Mouse (Mus musculus): ENCODE measurements around the gene Atp9a.

- TF ChIP-seq KAT2A (conservative IDR thresholded peaks at IDR 0.05; ENCODE audit: low read depth, low read length) = no peak
- no peak for TF ChIP-seq NRF1 (IDR thresholded peaks at IDR 0.05; ENCODE audit: insufficient read depth, low read depth, low read length, poor library complexity, severe bottlenecking)
- peak in 2 of 3 experiments; percentile 5 to 17; a peak in 2 of 6 replicates for TF ChIP-seq CTCF (IDR thresholded peaks at IDR 0.05 in 2 of 3, conservative IDR thresholded peaks at IDR 0.05 in 1 of 3; ENCODE audit: control insufficient read depth in 1 of 3, insufficient read depth in 1 of 3, low read depth in 2 of 3, low read length in 3 of 3, poor library complexity in 1 of 3, severe bottlenecking in 1 of 3)
- no peak for TF ChIP-seq EP300 (IDR thresholded peaks at IDR 0.05; ENCODE audit: low read depth in 1 of 2, low read length in 2 of 2)
- TF ChIP-seq ZC3H11A (IDR thresholded peaks at IDR 0.05; ENCODE audit: low read depth, low read length) = no peak
- no peak for TF ChIP-seq USF2 (IDR thresholded peaks at IDR 0.05; ENCODE audit: borderline replicate concordance in 1 of 2, insufficient read depth in 1 of 2, low read depth in 1 of 2, low read length in 2 of 2)
- no peak for TF ChIP-seq E2F4 (IDR thresholded peaks at IDR 0.05; ENCODE audit: borderline replicate concordance, low read depth, low read length)
- no peak for TF ChIP-seq MAX (IDR thresholded peaks at IDR 0.05; ENCODE audit: low read length)
- no peak for TF ChIP-seq MAZ (IDR thresholded peaks at IDR 0.05; ENCODE audit: low read depth, low read length)
- TF ChIP-seq SMC3 (IDR thresholded peaks at IDR 0.05; ENCODE audit: low read depth, low read length) = no peak
- no peak for TF ChIP-seq POLR2A (IDR thresholded peaks at IDR 0.05; ENCODE audit: control insufficient read depth in 1 of 2, insufficient read depth in 1 of 2, low read depth in 1 of 2, low read length in 2 of 2, poor library complexity in 1 of 2)
Observed at GRCm38 (mm10) chr2:168691774-168692173, 50.4 kb downstream of the Atp9a start.

Measured in MEL (cell line).